Comparison of ENCODE assay signal across 12 mouse cellular contexts in genomic region chr12:111698346-111698913, GRCm38 (mm10). TPM values are rescaled to one million over a fixed set of nuclear protein-coding genes. Genes with fewer than 3 reads are reported as not detected.
DNase-seq lines count a peak whose midpoint lies in the region; ATAC-seq and TF ChIP-seq lines count a peak whose summit lies in the region.
"Had no signal": no experiment of that assay in that cellular context is flagged by ENCODE, and none has a peak within 500 bp of the region (broad histone marks: within the 10 kb centered on the region; RNA-seq: fewer than 3 reads in every experiment).

No protein-coding gene starts in this region.

- DNase-seq in forebrain, postnatal 0 days: no peak
- no peak for DNase-seq in left cerebral cortex, adult 2 months (ENCODE audit: extremely low spot score in 1 of 2, low spot score in 2 of 2)
- DNase-seq in left cerebral cortex, postnatal 36 days (ENCODE audit: low spot score in 2 of 2): no peak
- DNase-seq in cerebellum, adult 2 months: peak; percentile 78 to 82
- peak; percentile 68 for DNase-seq in hindbrain, postnatal 0 days (ENCODE audit: low spot score)
- no peak for DNase-seq in layer of hippocampus, postnatal 25 days (ENCODE audit: extremely low spot score in 1 of 2, low spot score in 1 of 2)
- no peak for DNase-seq in right cerebral cortex, postnatal 14 days
- DNase-seq: right cerebral cortex, postnatal 4 days had no signal

- H3K27me3 ChIP-seq in forebrain, embryonic 15.5 days: no peaks in the 10 kb centered on the region
- H3K27me3 ChIP-seq in forebrain, postnatal 0 days (ENCODE audit: insufficient read depth, low read length): no peaks in the 10 kb centered on the region
- no peaks in the 10 kb centered on the region for H3K27me3 ChIP-seq in cerebellum, adult 2 months (ENCODE audit: control insufficient read depth, insufficient read depth, low read length)
- no peaks in the 10 kb centered on the region for H3K27me3 ChIP-seq in hindbrain, postnatal 0 days (ENCODE audit: insufficient read depth, low read length)

- TF ChIP-seq POLR2A in cerebellum, adult 2 months (IDR thresholded peaks at IDR 0.05; ENCODE audit: borderline replicate concordance, insufficient read depth, low read length): no peak

- 82% methylated on average over 6 of the region's 6 CpGs for WGBS in forebrain, embryonic 15.5 days
- 83% methylated on average over 6 of the region's 6 CpGs for WGBS in forebrain, postnatal 0 days
- WGBS in cerebellum, adult 2 months: 15% methylated on average over 6 of the region's 6 CpGs
- WGBS in hindbrain, postnatal 0 days: 45% methylated on average over 6 of the region's 6 CpGs

- H3K4me1 ChIP-seq in forebrain, embryonic 15.5 days: peaks cover 29% of the 10 kb centered on the region
- H3K4me1 ChIP-seq in forebrain, postnatal 0 days (ENCODE audit: insufficient read depth): peaks cover 20% of the 10 kb centered on the region
- H3K4me1 ChIP-seq in cerebellum, adult 2 months (ENCODE audit: control insufficient read depth, insufficient read depth, low read length): peaks cover 43% of the 10 kb centered on the region
- H3K4me1 ChIP-seq in hindbrain, postnatal 0 days (ENCODE audit: insufficient read depth, low read length): peaks cover 20% of the 10 kb centered on the region

- ATAC-seq in forebrain, embryonic 15.5 days (replicated peaks): no peak
- no peak for ATAC-seq in forebrain, postnatal 0 days
- no peak for ATAC-seq in hindbrain, postnatal 0 days
- ATAC-seq: inflammation-experienced regulatory T-cells, adult 6 months had no signal

- TF ChIP-seq CTCF in forebrain, postnatal 0 days (IDR thresholded peaks at IDR 0.05; ENCODE audit: low read depth): no peak
- TF ChIP-seq CTCF in left cerebral cortex, adult 2 months (IDR thresholded peaks at IDR 0.05): no peak
- no peak for TF ChIP-seq CTCF in cerebellum, adult 2 months (IDR thresholded peaks at IDR 0.05; ENCODE audit: borderline replicate concordance, insufficient read depth, low read depth, low read length)
- no peak for TF ChIP-seq CTCF in hindbrain, postnatal 0 days (IDR thresholded peaks at IDR 0.05; ENCODE audit: low read depth)

- H3K36me3 ChIP-seq in forebrain, embryonic 15.5 days: no peaks in the 10 kb centered on the region
- H3K36me3 ChIP-seq in forebrain, postnatal 0 days (ENCODE audit: insufficient read depth): no peaks in the 10 kb centered on the region
- H3K36me3 ChIP-seq in hindbrain, postnatal 0 days (ENCODE audit: insufficient read depth, low read length): no peaks in the 10 kb centered on the region

- H3K9me3 ChIP-seq in forebrain, embryonic 15.5 days: no peaks in the 10 kb centered on the region
- no peaks in the 10 kb centered on the region for H3K9me3 ChIP-seq in forebrain, postnatal 0 days (ENCODE audit: low read length)
- H3K9me3 ChIP-seq in hindbrain, postnatal 0 days (ENCODE audit: low read length): no peaks in the 10 kb centered on the region

- H3K27ac ChIP-seq in forebrain, embryonic 15.5 days (replicated peaks): peak overlapping the region; percentile 14; the same call in 1 of the 2 replicates
- H3K27ac ChIP-seq in forebrain, postnatal 0 days (ENCODE audit: low read depth, low read length): no peak overlapping the region
- H3K27ac ChIP-seq in left cerebral cortex, adult 2 months: peak overlapping the region; percentile 83
- peak overlapping the region; percentile 72 for H3K27ac ChIP-seq in cerebellum, adult 2 months (ENCODE audit: insufficient read depth, low read length)
- peak overlapping the region; percentile 5; the same call in 1 of the 2 replicates for H3K27ac ChIP-seq in hindbrain, postnatal 0 days

- H3K9ac ChIP-seq in forebrain, embryonic 15.5 days (replicated peaks): 0 out of 2 replicates have a peak overlapping the region, but pooled peaks have one; percentile 1
- H3K9ac ChIP-seq in forebrain, postnatal 0 days: no peak overlapping the region
- H3K9ac ChIP-seq in hindbrain, postnatal 0 days (replicated peaks; ENCODE audit: low read length): no peak overlapping the region

- no peak overlapping the region for H3K4me2 ChIP-seq in forebrain, embryonic 15.5 days (replicated peaks)
- H3K4me2 ChIP-seq in forebrain, postnatal 0 days (ENCODE audit: low read depth): no peak overlapping the region
- H3K4me2 ChIP-seq in hindbrain, postnatal 0 days (ENCODE audit: low read depth, low read length): no peak overlapping the region
- H3K4me2 ChIP-seq: liver, embryonic 11.5 days had no signal

- intact Hi-C loops in left cerebral cortex, adult 2 months (cut with DNase I): no loop called here
- intact Hi-C loops in left cerebral cortex, postnatal 36 days (cut with DNase I): loop anchor here (5.0 kb wide), 1 partner anchor 46 kb away; no protein-coding TSS in a partner anchor

- H3K4me3 ChIP-seq in forebrain, embryonic 15.5 days: no peak overlapping the region
- no peak overlapping the region for H3K4me3 ChIP-seq in forebrain, postnatal 0 days (ENCODE audit: low read depth, low read length)
- no peak overlapping the region for H3K4me3 ChIP-seq in left cerebral cortex, adult 2 months
- no peak overlapping the region for H3K4me3 ChIP-seq in cerebellum, adult 2 months (replicated peaks; ENCODE audit: insufficient read depth, low read depth, low read length)
- no peak overlapping the region for H3K4me3 ChIP-seq in hindbrain, postnatal 0 days (ENCODE audit: low read length)
- H3K4me3 ChIP-seq: erythroblast, embryonic 14.5 days had no signal

RNA-seq across cellular contexts. Expression of gene Bag5, which starts 14.6 kb away (rescaled TPM):
- polyA plus RNA-seq in forebrain, embryonic 15.5 days (2015; fragmentation: Nextera tagmentation; extraction: Ambion mirVana): 65.1 and 69.1 TPM in 2 replicates
- total RNA-seq in forebrain, postnatal 0 days (2014; rRNA removed): 50.6 and 54.2 TPM in 2 replicates
- polyA plus RNA-seq in forebrain, postnatal 0 days (2015; fragmentation: Nextera tagmentation; extraction: Ambion mirVana): 60.7 and 71.2 TPM in 2 replicates
- total RNA-seq in left cerebral cortex, adult 2 months (2021): 10 to 100 TPM; 60.9 to 61.8 TPM
- total RNA-seq in left cerebral cortex, postnatal 36 days (2021): 10 to 100 TPM; 57.0 to 57.8 TPM
- polyA plus RNA-seq in cerebellum, adult 2 months (2012; rRNA removed): 52.7 and 54.4 TPM in 2 replicates
- 21.1 and 22.7 TPM in 2 replicates for total RNA-seq in hindbrain, postnatal 0 days (2014; rRNA removed)
- polyA plus RNA-seq in hindbrain, postnatal 0 days (2015; fragmentation: Nextera tagmentation; extraction: Ambion mirVana): 60.1 and 64.3 TPM in 2 replicates
- total RNA-seq in layer of hippocampus, postnatal 25 days (2021): 10 to 100 TPM; 46.7 to 54.1 TPM

RNA-seq across cellular contexts. Expression of gene Apopt1, which starts 14.6 kb away (rescaled TPM):
- polyA plus RNA-seq in forebrain, embryonic 15.5 days (2015; fragmentation: Nextera tagmentation; extraction: Ambion mirVana): 48.2 and 48.7 TPM in 2 replicates
- 27.8 and 30.1 TPM in 2 replicates for total RNA-seq in forebrain, postnatal 0 days (2014; rRNA removed)
- 52.7 and 59.8 TPM in 2 replicates for polyA plus RNA-seq in forebrain, postnatal 0 days (2015; fragmentation: Nextera tagmentation; extraction: Ambion mirVana)
- 10 to 100 TPM; 36.2 to 38.8 TPM for total RNA-seq in left cerebral cortex, adult 2 months (2021)
- total RNA-seq in left cerebral cortex, postnatal 36 days (2021): 10 to 100 TPM; 39.8 to 41.6 TPM
- 46.8 and 49.8 TPM in 2 replicates for polyA plus RNA-seq in cerebellum, adult 2 months (2012; rRNA removed)
- total RNA-seq in hindbrain, postnatal 0 days (2014; rRNA removed): 23.6 and 28.1 TPM in 2 replicates
- 60.3 and 63.9 TPM in 2 replicates for polyA plus RNA-seq in hindbrain, postnatal 0 days (2015; fragmentation: Nextera tagmentation; extraction: Ambion mirVana)
- total RNA-seq in layer of hippocampus, postnatal 25 days (2021): 10 to 100 TPM; 36.2 to 38.9 TPM

RNA-seq across cellular contexts. Expression of gene Trmt61a, which starts 20.5 kb away (rescaled TPM):
- polyA plus RNA-seq in forebrain, embryonic 15.5 days (2015; fragmentation: Nextera tagmentation; extraction: Ambion mirVana): 10.6 and 12.0 TPM in 2 replicates
- total RNA-seq in forebrain, postnatal 0 days (2014; rRNA removed): 15.9 and 19.6 TPM in 2 replicates
- polyA plus RNA-seq in forebrain, postnatal 0 days (2015; fragmentation: Nextera tagmentation; extraction: Ambion mirVana): 8.8 and 10.9 TPM in 2 replicates
- total RNA-seq in left cerebral cortex, adult 2 months (2021): 10 to 100 TPM; 18.9 to 20.2 TPM
- total RNA-seq in left cerebral cortex, postnatal 36 days (2021): 10 to 100 TPM; 16.9 to 22.0 TPM
- polyA plus RNA-seq in cerebellum, adult 2 months (2012; rRNA removed): 14.2 and 14.4 TPM in 2 replicates
- 29.7 and 32.7 TPM in 2 replicates for total RNA-seq in hindbrain, postnatal 0 days (2014; rRNA removed)
- polyA plus RNA-seq in hindbrain, postnatal 0 days (2015; fragmentation: Nextera tagmentation; extraction: Ambion mirVana): 9.2 TPM in 2 replicates
- 10 to 100 TPM; 17.1 to 19.7 TPM for total RNA-seq in layer of hippocampus, postnatal 25 days (2021)

RNA-seq across cellular contexts. Expression of gene Ckb, which starts 26.3 kb away (rescaled TPM):
- 1,536 and 1,584 TPM in 2 replicates for polyA plus RNA-seq in forebrain, embryonic 15.5 days (2015; fragmentation: Nextera tagmentation; extraction: Ambion mirVana)
- 1,430 and 1,456 TPM in 2 replicates for total RNA-seq in forebrain, postnatal 0 days (2014; rRNA removed)
- polyA plus RNA-seq in forebrain, postnatal 0 days (2015; fragmentation: Nextera tagmentation; extraction: Ambion mirVana): 1,561 and 1,650 TPM in 2 replicates
- total RNA-seq in left cerebral cortex, adult 2 months (2021): 1,000 to 10,000 TPM; 1,837 to 1,872 TPM
- total RNA-seq in left cerebral cortex, postnatal 36 days (2021): 1,000 to 10,000 TPM; 1,681 to 2,044 TPM
- 5,042 and 5,433 TPM in 2 replicates for polyA plus RNA-seq in cerebellum, adult 2 months (2012; rRNA removed)
- total RNA-seq in hindbrain, postnatal 0 days (2014; rRNA removed): 3,255 and 3,584 TPM in 2 replicates
- polyA plus RNA-seq in hindbrain, postnatal 0 days (2015; fragmentation: Nextera tagmentation; extraction: Ambion mirVana): 2,405 and 2,624 TPM in 2 replicates
- 1,000 to 10,000 TPM; 1,260 to 1,351 TPM for total RNA-seq in layer of hippocampus, postnatal 25 days (2021)

Comparison
In these comparisons a context has a peak if more than half of its experiments do, and no peak if none do; other contexts are left out.
1. DNase-seq: peak in cerebellum, adult 2 months (2 of 2) and hindbrain, postnatal 0 days (single experiment); none in forebrain, postnatal 0 days (single experiment), left cerebral cortex, adult 2 months (0 of 2), left cerebral cortex, postnatal 36 days (0 of 2), layer of hippocampus, postnatal 25 days (0 of 2) and right cerebral cortex, postnatal 14 days (single experiment).